Comparison of ENCODE assay signal across 26 mouse cellular contexts in genomic region chr2:71711640-71712039, GRCm38 (mm10). TPM values are rescaled to one million over a fixed set of nuclear protein-coding genes. Genes with fewer than 3 reads are reported as not detected.
A peak's percentile ranks its signal among the peaks of the same experiment; 100 is the strongest.
DNase-seq lines count a peak whose midpoint lies in the region; ATAC-seq and TF ChIP-seq lines count a peak whose summit lies in the region.
"Had no signal": no experiment of that assay in that cellular context is flagged by ENCODE, and none has a peak within 500 bp of the region (broad histone marks: within the 10 kb centered on the region; RNA-seq: fewer than 3 reads in every experiment).

No protein-coding gene starts in this region.

- peaks cover 2% of the 10 kb centered on the region; the same call in 1 of the 2 replicates for H3K4me1 ChIP-seq in heart, adult 2 months (ENCODE audit: control insufficient read depth, insufficient read depth, low read length)
- H3K4me1 ChIP-seq in heart, embryonic 10.5 days = peaks cover 3% of the 10 kb centered on the region; the same call in 1 of the 2 replicates
- no peaks in the 10 kb centered on the region for H3K4me1 ChIP-seq in brown adipose tissue, adult 24 weeks (ENCODE audit: control insufficient read depth, insufficient read depth, insufficient read length, low read length)
- H3K4me1 ChIP-seq: embryonic facial prominence, embryonic 12.5 days had no signal

- no peak for ATAC-seq in inflammation-experienced regulatory T-cells, adult 6 months
- ATAC-seq: activated CD4-positive, CD25-positive, alpha-beta regulatory T cell, adult 4 months; CD4-positive, CD25-positive, alpha-beta regulatory T cell, adult 4 months; forebrain, embryonic 13.5 days; forebrain, embryonic 15.5 days; forebrain, postnatal 0 days; Patski had no signal

- DNase-seq in heart, adult 2 months = no peak
- DNase-seq in heart, postnatal 10 days = no peak
- peak; percentile 22 to 68 for DNase-seq in heart, adult 9 months (ENCODE audit: low spot score in 2 of 2)
- DNase-seq in heart, embryonic 10.5 days (ENCODE audit: low spot score) = no peak
- no peak for DNase-seq in kidney, adult 9 months
- DNase-seq: adrenal gland, adult 8-10 months; adrenal gland, postnatal 14 days; adrenal gland, postnatal 36 days; B cell, adult 2 months; cerebellum, adult 11-12 months; cerebellum, adult 2 months; cerebellum, adult 9-10 months; cerebellum, postnatal 10 days; cerebellum, postnatal 25 days; forebrain, postnatal 0 days had no signal

- no peaks in the 10 kb centered on the region for H3K27me3 ChIP-seq in heart, adult 2 months (ENCODE audit: control insufficient read depth, insufficient read depth, low read length)
- no peaks in the 10 kb centered on the region for H3K27me3 ChIP-seq in heart, embryonic 10.5 days (ENCODE audit: insufficient read depth, poor library complexity, severe bottlenecking)
- H3K27me3 ChIP-seq: CH12.LX; embryonic facial prominence, embryonic 12.5 days; forebrain, embryonic 13.5 days; forebrain, embryonic 15.5 days; Patski had no signal

- no peak overlapping the region for H3K4me3 ChIP-seq in heart, adult 2 months
- H3K4me3 ChIP-seq in heart, embryonic 10.5 days = no peak overlapping the region
- no peak overlapping the region for H3K4me3 ChIP-seq in brown adipose tissue, adult 24 weeks (ENCODE audit: insufficient read depth, low read depth, low read length)
- H3K4me3 ChIP-seq: embryonic facial prominence, embryonic 10.5 days; embryonic facial prominence, embryonic 12.5 days; forebrain, embryonic 13.5 days; forebrain, embryonic 15.5 days had no signal

- WGBS in heart, adult 2 months = 33% methylated on average over 2 of the region's 2 CpGs
- 39% methylated on average over 2 of the region's 2 CpGs for WGBS in heart, embryonic 10.5 days

- H3K36me3 ChIP-seq in heart, adult 2 months (ENCODE audit: control insufficient read depth, insufficient read depth, low read length) = peaks cover 1% of the 10 kb centered on the region
- H3K36me3 ChIP-seq in heart, embryonic 10.5 days = no peaks in the 10 kb centered on the region
- H3K36me3 ChIP-seq: embryonic facial prominence, embryonic 10.5 days; embryonic facial prominence, embryonic 12.5 days; forebrain, embryonic 15.5 days; G1E had no signal

- TF ChIP-seq CTCF in heart, adult 2 months (IDR thresholded peaks at IDR 0.05) = no peak

- no peak overlapping the region for H3K9ac ChIP-seq in heart, adult 2 months (ENCODE audit: low read depth, low read length)
- H3K9ac ChIP-seq: embryonic facial prominence, embryonic 12.5 days; forebrain, embryonic 13.5 days; forebrain, embryonic 15.5 days; forebrain, postnatal 0 days had no signal

- H3K79me2 ChIP-seq in heart, adult 2 months (replicated peaks; ENCODE audit: control insufficient read depth, insufficient read depth, low read length) = no peaks in the 10 kb centered on the region

- intact Hi-C loops in heart, adult 2 months (cut with DNase I) = loop anchor here (1.0 to 5.0 kb wide), 4 partner anchors 40 to 101 kb away; no protein-coding TSS in a partner anchor
- intact Hi-C loops in heart, postnatal 10 days (cut with DNase I) = loop anchor here (2.0 to 5.0 kb wide), 2 partner anchors 41 kb away; no protein-coding TSS in a partner anchor

- peak overlapping the region; percentile 33 for H3K27ac ChIP-seq in heart, adult 2 months
- no peak overlapping the region for H3K27ac ChIP-seq in heart, embryonic 10.5 days
- peak overlapping the region; percentile 81 for H3K27ac ChIP-seq in brown adipose tissue, adult 24 weeks (replicated peaks; ENCODE audit: low read depth, low read length)
- H3K27ac ChIP-seq: embryonic facial prominence, embryonic 10.5 days; forebrain, embryonic 13.5 days; forebrain, embryonic 15.5 days had no signal

- H3K9me3 ChIP-seq in heart, embryonic 10.5 days = no peaks in the 10 kb centered on the region
- H3K9me3 ChIP-seq: embryonic facial prominence, embryonic 10.5 days; embryonic facial prominence, embryonic 12.5 days; forebrain, embryonic 13.5 days; forebrain, embryonic 15.5 days; G1E had no signal

- no peak for TF ChIP-seq EP300 in heart, adult 2 months (IDR thresholded peaks at IDR 0.05; ENCODE audit: insufficient read depth, low read depth, low read length)

- no peak for TF ChIP-seq POLR2A in heart, adult 2 months (IDR thresholded peaks at IDR 0.05; ENCODE audit: insufficient read depth, low read depth, low read length)

RNA-seq across cellular contexts. Expression of gene Itga6, which starts 33.8 kb away (rescaled TPM):
- 10 to 100 TPM; 45.3 to 65.8 TPM for total RNA-seq in heart, adult 2 months (2021)
- polyA plus RNA-seq in heart, adult 2 months (2012; rRNA removed) = 31.8 and 58.9 TPM in 2 replicates
- total RNA-seq in heart, postnatal 10 days (2021) = 10 to 100 TPM; 95.3 to 98.2 TPM
- polyA plus RNA-seq in heart, embryonic 10.5 days (2016; fragmentation: Nextera tagmentation; extraction: Ambion mirVana) = 93.7 and 111 TPM in 2 replicates
- polyA plus RNA-seq in brown adipose tissue, adult 24 weeks (2012; ENCODE audit: insufficient read depth, insufficient read length, missing spikeins) = 14.9 and 28.2 TPM in 2 replicates
- polyA plus RNA-seq in inflammation-experienced regulatory T-cells, adult 6 months (2017; shearing (Covaris generic)) = 10 to 100 TPM; 23.9 to 54.9 (median 42.7) TPM

Comparison
In these comparisons a context has a peak if more than half of its experiments do, and no peak if none do; other contexts are left out.
1. DNase-seq: peak in heart, adult 9 months (2 of 2); none in heart, adult 2 months (0 of 2), heart, postnatal 10 days (0 of 2), heart, embryonic 10.5 days (single experiment) and kidney, adult 9 months (single experiment).